Mouse (Mus musculus) cortical plate, adult 2 months (tissue): ENCODE results near the gene Olfr248. TPM values are rescaled to one million over a fixed set of nuclear protein-coding genes. Genes with fewer than 3 reads are reported as not detected.
"Not testable (repeated sequence)": the region's sequence is repeated elsewhere in the genome, so short reads cannot be mapped to it uniquely, and the experiment has no call there.

ENCODE experiments used
- H3K27ac ChIP-seq: fragments of 200-500 bp; 2 replicates; pipeline ENCODE4 v1.5.1; 2012; ENCODE audit warnings: low read length, control low read depth, inconsistent platforms; ENCODE audit not compliant: insufficient read depth
- H3K4me1 ChIP-seq: fragments of 200-500 bp; 2 replicates; pipeline ENCODE4 v1.6.1; 2011; ENCODE audit warnings: low read length; ENCODE audit not compliant: control insufficient read depth, insufficient read depth
- H3K4me3 ChIP-seq: fragments of 200-500 bp; 2 replicates; pipeline ENCODE4 v1.5.1; 2011; ENCODE audit warnings: mild to moderate bottlenecking, low read length, control low read depth; ENCODE audit not compliant: insufficient read depth
- CTCF ChIP-seq: fragments of 200-500 bp; IDR thresholded peaks from 2 replicates; pipeline ENCODE4 v1.5.1; 2011; ENCODE audit warnings: mild to moderate bottlenecking, control low read depth, low read length; ENCODE audit not compliant: insufficient read depth; ENCODE audit errors: extremely low read depth
- POLR2A ChIP-seq: fragments of 200-500 bp; IDR thresholded peaks from 2 replicates; pipeline ENCODE4 v1.6.1; 2011; ENCODE audit warnings: mild to moderate bottlenecking, low read length, control low read depth; ENCODE audit not compliant: insufficient read depth; ENCODE audit errors: extremely low read depth
- polyA plus RNA-seq: library from polyadenylated mRNA; depleted of rRNA; stranded (reverse); fragments of >200 nt; gene quantifications from 2 replicates; pipeline ENCODE4 v1.2.3, GENCODE M21; 2012; rRNA removed

Gene Olfr248
- polyA plus RNA-seq, result not detected in 2 replicates

- no peaks in the 10 kb centered on the region for H3K4me1 ChIP-seq
- H3K4me3 ChIP-seq, result no peak within 1 kb of the TSS
- no peak for TF ChIP-seq POLR2A
- H3K27ac ChIP-seq, result no peak within 1 kb of the TSS
These were observed at the start of gene Olfr248 for GRCm38 (mm10) chr1:174390746-174391145. TSS of gene Olfr248 (plus strand) at chr1:174391046.

GRCm38 (mm10) chr1:174353636-174354035 is 37.2 kb upstream of the Olfr248 start:
- H3K4me1 ChIP-seq, H3K27ac ChIP-seq: not testable (repeated sequence)

DNA sequence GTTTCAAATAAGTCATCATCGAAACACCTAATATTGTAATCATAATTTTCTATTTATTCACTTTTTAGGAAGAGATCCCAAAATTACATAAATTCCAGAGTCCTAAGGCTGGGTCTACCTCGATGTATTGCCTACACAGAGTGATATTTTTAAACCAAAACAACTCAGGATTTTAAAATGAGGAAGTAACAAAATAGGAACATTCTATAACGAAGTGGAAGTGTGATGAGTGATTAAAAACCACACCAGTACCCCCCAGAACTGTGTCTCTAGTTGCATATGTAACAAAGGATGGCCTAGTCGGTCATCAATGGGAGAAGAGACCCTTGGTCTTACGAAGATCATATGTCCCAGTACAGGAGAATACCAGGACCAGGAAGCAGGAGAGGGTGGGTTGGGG is 36.2 kb upstream of the Olfr248 start:
- Histone ChIP-seq H3K27ac (no peak overlapping the region), H3K4me1 (no peaks in the 10 kb centered on the region), H3K4me3 (no peak overlapping the region)
- TF ChIP-seq CTCF, result no peak
- TF ChIP-seq POLR2A, result no peak

More at GRCm38 (mm10) chr1:174353636-174354035, 37.2 kb upstream of the Olfr248 start:
- not testable (repeated sequence) for H3K4me3 ChIP-seq

DNA sequence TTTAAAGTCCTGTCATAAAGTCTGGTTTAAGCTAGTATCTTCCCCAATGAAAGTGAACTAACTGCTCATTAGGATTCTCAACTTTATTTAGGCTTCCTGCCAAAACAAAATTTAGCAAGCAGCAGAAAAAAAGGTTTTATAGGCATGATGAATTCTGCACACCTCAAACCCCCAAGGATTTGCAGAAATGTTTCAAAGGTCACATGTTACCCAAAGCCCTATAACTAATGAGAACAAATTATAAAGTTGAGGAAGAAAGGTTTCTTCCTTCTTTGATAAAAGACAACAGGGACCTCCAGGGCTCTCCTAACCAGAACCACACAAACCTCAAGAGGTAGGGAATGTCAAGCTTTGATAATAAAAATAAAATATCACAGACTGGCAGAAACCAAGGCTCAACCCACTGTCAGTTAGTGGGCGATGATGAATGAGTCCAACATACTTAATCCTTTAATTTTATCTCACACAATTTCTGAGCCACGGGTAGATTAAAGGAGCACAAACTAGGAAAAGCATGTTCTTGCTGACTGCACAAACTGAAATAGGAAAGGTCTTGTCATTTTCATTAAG is 25.9 kb upstream of the Olfr248 start, which contains the start of gene Olfr417:
Olfr417 (plus strand) TSS at position 241 of the 570 bp plus-strand sequence.
- TF ChIP-seq CTCF, result no peak
- no peak for TF ChIP-seq POLR2A
- Histone ChIP-seq H3K27ac (no peak within 1 kb of the TSS), H3K4me1 (no peaks in the 10 kb centered on the region), H3K4me3 (no peak within 1 kb of the TSS)

DNA sequence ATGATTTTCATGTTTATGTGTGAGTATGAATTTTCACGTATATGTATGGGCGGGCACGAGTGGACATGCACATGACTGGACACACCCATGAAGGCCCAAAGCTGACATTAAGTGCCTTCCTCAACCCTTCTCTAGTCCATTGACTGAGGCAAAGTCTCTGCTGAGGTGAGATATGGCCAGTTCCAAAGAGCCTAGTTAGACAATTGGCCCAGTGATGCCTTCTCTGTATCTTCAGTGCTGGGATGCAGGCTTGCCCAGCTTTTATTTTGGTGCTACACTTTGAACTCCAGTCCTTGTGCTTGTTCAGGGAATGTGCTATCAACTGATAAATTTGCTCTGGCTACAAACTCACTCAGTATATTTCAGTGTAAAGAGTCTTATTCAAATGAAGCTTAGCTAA is 17.0 kb upstream of the Olfr248 start:
- Histone ChIP-seq H3K4me1 (no peaks in the 10 kb centered on the region), H3K4me3 (no peak overlapping the region), H3K27ac (no peak overlapping the region)
- TF ChIP-seq POLR2A (no peak), CTCF (no peak)

DNA sequence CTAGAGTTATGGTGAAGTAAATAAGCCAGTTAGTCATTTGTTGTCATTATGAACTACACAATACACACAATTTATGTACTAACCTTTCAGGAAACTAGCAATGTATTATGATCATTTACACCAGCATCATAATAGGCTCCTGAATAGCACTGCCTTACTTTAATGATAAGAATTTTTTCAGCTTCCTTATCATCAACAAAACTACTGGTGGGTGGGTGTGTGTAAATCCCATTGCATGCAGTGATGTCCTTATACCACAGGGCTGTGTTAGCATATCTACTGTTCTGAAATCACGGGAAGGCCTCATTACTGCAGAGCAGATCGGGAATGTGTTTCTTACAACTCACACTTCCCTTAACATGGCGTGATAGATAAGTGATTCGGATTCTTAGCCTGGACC is 32.1 kb downstream of the Olfr248 start:
- TF ChIP-seq POLR2A (no peak), CTCF (no peak)
- H3K27ac ChIP-seq, result no peak overlapping the region
- no peaks in the 10 kb centered on the region for H3K4me1 ChIP-seq
- no peak overlapping the region for H3K4me3 ChIP-seq

DNA sequence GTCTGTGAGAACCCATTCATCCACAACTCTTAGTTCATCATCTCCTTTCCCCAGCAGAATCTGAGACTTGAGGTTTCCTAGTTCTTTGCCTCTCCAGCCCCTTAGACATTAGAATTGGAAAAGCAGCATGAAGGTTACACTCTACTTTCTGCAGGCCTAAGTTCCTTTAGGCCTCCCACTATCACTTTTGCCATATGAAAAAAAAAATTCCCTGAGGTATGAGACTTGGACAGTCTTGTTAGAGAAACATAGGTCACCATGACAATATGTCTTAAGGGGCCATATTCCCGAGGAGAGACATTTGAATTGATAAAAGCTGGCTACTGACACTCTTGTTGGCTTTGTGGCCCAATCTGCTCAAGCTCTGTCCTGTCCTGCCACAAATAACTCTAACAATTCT is 32.9 kb downstream of the Olfr248 start, which contains the start of gene Olfr414:
Olfr414 (plus strand) TSS at position 301 of the 400 bp plus-strand sequence.
- TF ChIP-seq CTCF, result no peak
- TF ChIP-seq POLR2A, result no peak
- Histone ChIP-seq H3K27ac (no peak within 1 kb of the TSS), H3K4me1 (no peaks in the 10 kb centered on the region), H3K4me3 (no peak within 1 kb of the TSS)

DNA sequence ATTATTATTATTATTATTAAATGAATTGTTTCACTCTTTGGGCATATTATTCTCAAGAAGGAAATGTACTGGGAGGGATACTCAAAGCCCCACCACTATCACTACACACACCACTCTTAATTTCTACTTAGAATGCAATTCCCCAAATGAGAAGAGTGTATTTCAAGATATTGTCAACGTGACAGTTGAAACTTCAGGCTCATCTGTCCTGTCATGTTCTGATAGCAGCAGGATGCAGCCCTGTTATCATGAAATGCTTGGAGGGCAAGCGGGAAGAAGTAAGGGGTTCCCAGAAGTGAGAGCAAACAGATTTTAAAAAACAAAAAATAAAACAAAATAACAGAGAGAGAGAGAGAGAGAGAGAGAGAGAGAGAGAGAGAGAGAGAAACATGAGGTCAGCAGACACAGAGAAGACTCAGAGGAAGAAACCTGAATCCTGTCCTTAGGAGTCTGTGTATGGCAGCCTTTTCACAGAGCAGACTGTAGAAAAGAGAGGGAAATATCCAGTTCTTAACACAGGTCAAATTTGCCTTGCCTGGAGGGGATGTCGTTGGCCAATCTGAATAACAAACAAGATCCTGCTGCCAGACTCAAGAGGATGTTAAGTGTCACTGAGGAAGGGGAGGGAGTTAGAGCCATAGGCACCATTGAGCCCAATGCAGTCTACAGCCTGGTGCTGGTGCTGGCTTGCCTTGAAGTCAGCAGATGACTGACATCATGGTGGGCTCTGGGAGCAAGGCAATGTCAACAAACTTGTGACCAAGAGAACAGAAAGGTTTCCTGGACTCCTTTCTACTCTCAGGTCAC is 35.5 kb downstream of the Olfr248 start:
- H3K4me3 ChIP-seq, result no peak overlapping the region
- H3K27ac ChIP-seq, result no peak overlapping the region
- no peak for TF ChIP-seq POLR2A
- TF ChIP-seq CTCF, result no peak
- H3K4me1 ChIP-seq, result no peaks in the 10 kb centered on the region

GRCm38 (mm10) chr1:174427402-174427801 is 36.6 kb downstream of the Olfr248 start:
- no peak overlapping the region for H3K4me3 ChIP-seq
- no peaks in the 10 kb centered on the region for H3K4me1 ChIP-seq
- H3K27ac ChIP-seq, result no peak overlapping the region
- TF ChIP-seq POLR2A, result no peak
- TF ChIP-seq CTCF, result no peak

GRCm38 (mm10) chr1:174428407-174428806 is 37.6 kb downstream of the Olfr248 start:
- TF ChIP-seq CTCF, result no peak
- H3K27ac ChIP-seq, result no peak overlapping the region
- no peak overlapping the region for H3K4me3 ChIP-seq

GRCm38 (mm10) chr1:174434121-174434520 is 43.3 kb downstream of the Olfr248 start:
- no peak overlapping the region for H3K27ac ChIP-seq
- no peak overlapping the region for H3K4me3 ChIP-seq
- TF ChIP-seq POLR2A, result no peak
- no peak for TF ChIP-seq CTCF
- H3K4me1 ChIP-seq, result no peaks in the 10 kb centered on the region

More at GRCm38 (mm10) chr1:174428407-174428806, 37.6 kb downstream of the Olfr248 start:
- H3K4me1 ChIP-seq, result no peaks in the 10 kb centered on the region

Other genes starting within 250 kb of the Olfr248 start
- not detected in 2 replicates for gene Olfr420, start 235.4 kb upstream of the Olfr248 start, polyA plus RNA-seq
- gene Spta1, start 218.3 kb upstream of the Olfr248 start, polyA plus RNA-seq, result not detected in 2 replicates
- gene Olfr419, start 139.0 kb upstream of the Olfr248 start, polyA plus RNA-seq, result not detected in 2 replicates
- gene Mptx1, start 60.5 kb upstream of the Olfr248 start, polyA plus RNA-seq, result not detected in 2 replicates
- gene Olfr417, start 25.9 kb upstream of the Olfr248 start, polyA plus RNA-seq, result not detected in 2 replicates
- not detected in 2 replicates for gene Olfr414, start 33.0 kb downstream of the Olfr248 start, polyA plus RNA-seq
- gene Olfr220, start 51.0 kb downstream of the Olfr248 start, polyA plus RNA-seq, result not detected in 2 replicates
- gene Fmn2, start 110.8 kb downstream of the Olfr248 start, polyA plus RNA-seq, result 30.3 and 30.6 TPM in 2 replicates